Mouse (Mus musculus): ENCODE measurements at regions not wholly inside any gene's neighbourhood (a gene's known extent, or its start where the extent isn't known, plus 50 kb on each side); places are given as distances from the start of the nearest gene placed in this dataset.

- 45% methylated on average over 1 of the region's 1 CpGs for WGBS
- Histone ChIP-seq H3K9me3 (no peaks in the 10 kb centered on the region), H3K4me2 (no peak overlapping the region), H3K36me3 (no peaks in the 10 kb centered on the region), H3K27me3 (replicated peaks) (no peaks in the 10 kb centered on the region), H3K4me1 (no peaks in the 10 kb centered on the region), H3K27ac (replicated peaks) (no peak overlapping the region), H3K9ac (no peak overlapping the region), H3K4me3 (no peak overlapping the region)
- no peak for ATAC-seq (ENCODE audit: extremely low read depth, insufficient number of reproducible peaks, low FRiP score, low TSS enrichment)
Observed at GRCm38 (mm10) chr7:39882113-39882512, 364.5 kb downstream of the Zfp619 start.

- no peaks in the 10 kb centered on the region for H3K9me3 ChIP-seq
- WGBS = 83% methylated on average over 7 of the region's 7 CpGs
- H3K27me3 ChIP-seq (replicated peaks) = no peaks in the 10 kb centered on the region
Observed at GRCm38 (mm10) chr7:39894208-39894896, 376.8 kb downstream of the Zfp619 start.

GRCm38 (mm10) chr7:39896918-39897317, 379.4 kb downstream of the Zfp619 start:
- H3K27ac ChIP-seq (replicated peaks) = no peak overlapping the region
- 66% methylated on average over 2 of the region's 2 CpGs for WGBS
- H3K4me3 ChIP-seq = no peak overlapping the region
- ATAC-seq (ENCODE audit: extremely low read depth, insufficient number of reproducible peaks, low FRiP score, low TSS enrichment) = no peak
- no peak overlapping the region for H3K4me2 ChIP-seq
- H3K9me3 ChIP-seq = no peaks in the 10 kb centered on the region
- no peaks in the 10 kb centered on the region for H3K36me3 ChIP-seq
- no peaks in the 10 kb centered on the region for H3K4me1 ChIP-seq
- H3K9ac ChIP-seq = no peak overlapping the region
- no peaks in the 10 kb centered on the region for H3K27me3 ChIP-seq (replicated peaks)

More at GRCm38 (mm10) chr7:39894208-39894896, 376.8 kb downstream of the Zfp619 start:
- no peak for ATAC-seq (ENCODE audit: extremely low read depth, insufficient number of reproducible peaks, low FRiP score, low TSS enrichment)
- Histone ChIP-seq H3K27ac (replicated peaks) (no peak overlapping the region), H3K9ac (no peak overlapping the region), H3K4me1 (no peaks in the 10 kb centered on the region), H3K4me2 (no peak overlapping the region), H3K36me3 (no peaks in the 10 kb centered on the region), H3K4me3 (no peak overlapping the region)

- Histone ChIP-seq H3K27me3 (replicated peaks) (no peaks in the 10 kb centered on the region), H3K4me3 (no peak overlapping the region), H3K9me3 (no peaks in the 10 kb centered on the region), H3K4me1 (no peaks in the 10 kb centered on the region), H3K27ac (replicated peaks) (no peak overlapping the region), H3K36me3 (no peaks in the 10 kb centered on the region), H3K4me2 (no peak overlapping the region), H3K9ac (no peak overlapping the region)
- 87% methylated on average over 1 of the region's 1 CpGs for WGBS
- no peak for ATAC-seq (ENCODE audit: extremely low read depth, insufficient number of reproducible peaks, low FRiP score, low TSS enrichment)
Observed at GRCm38 (mm10) chr7:39898268-39898667, 380.7 kb downstream of the Zfp619 start.

- no peak overlapping the region for H3K27ac ChIP-seq (replicated peaks)
- no peaks in the 10 kb centered on the region for H3K36me3 ChIP-seq
- no peak overlapping the region for H3K4me2 ChIP-seq
- 73% methylated on average over 1 of the region's 1 CpGs for WGBS
- no peaks in the 10 kb centered on the region for H3K4me1 ChIP-seq
- no peak overlapping the region for H3K4me3 ChIP-seq
- no peak for ATAC-seq (ENCODE audit: extremely low read depth, insufficient number of reproducible peaks, low FRiP score, low TSS enrichment)
- H3K27me3 ChIP-seq (replicated peaks) = no peaks in the 10 kb centered on the region
- no peak overlapping the region for H3K9ac ChIP-seq
- 0 out of 2 replicates have a peak, but pooled peaks cover 4% of the 10 kb centered on the region for H3K9me3 ChIP-seq
Observed at GRCm38 (mm10) chr7:39933946-39934345, 416.4 kb downstream of the Zfp619 start.

- Histone ChIP-seq H3K36me3 (no peaks in the 10 kb centered on the region), H3K9ac (no peak overlapping the region), H3K27me3 (replicated peaks) (no peaks in the 10 kb centered on the region), H3K9me3 (0 out of 2 replicates have a peak, but pooled peaks cover 4% of the 10 kb centered on the region), H3K27ac (replicated peaks) (no peak overlapping the region), H3K4me1 (no peaks in the 10 kb centered on the region), H3K4me2 (no peak overlapping the region), H3K4me3 (no peak overlapping the region)
- WGBS = 74% methylated on average over 4 of the region's 4 CpGs
- no peak for ATAC-seq (ENCODE audit: extremely low read depth, insufficient number of reproducible peaks, low FRiP score, low TSS enrichment)
Observed at GRCm38 (mm10) chr7:39937262-39937661, 419.7 kb downstream of the Zfp619 start.

- no peak for ATAC-seq (ENCODE audit: extremely low read depth, insufficient number of reproducible peaks, low FRiP score, low TSS enrichment)
- Histone ChIP-seq H3K9ac (no peak overlapping the region), H3K36me3 (no peaks in the 10 kb centered on the region), H3K27ac (replicated peaks) (no peak overlapping the region), H3K4me1 (no peaks in the 10 kb centered on the region), H3K4me2 (no peak overlapping the region), H3K27me3 (replicated peaks) (no peaks in the 10 kb centered on the region), H3K9me3 (no peaks in the 10 kb centered on the region), H3K4me3 (no peak overlapping the region)
- 51% methylated on average over 1 of the region's 1 CpGs for WGBS
Observed at GRCm38 (mm10) chr7:39942262-39942900, 424.8 kb downstream of the Zfp619 start.

GRCm38 (mm10) chr7:39954110-39954509, 436.5 kb downstream of the Zfp619 start:
- Histone ChIP-seq H3K9me3 (no peaks in the 10 kb centered on the region), H3K36me3 (no peaks in the 10 kb centered on the region), H3K4me3 (no peak overlapping the region), H3K27me3 (replicated peaks) (no peaks in the 10 kb centered on the region), H3K9ac (no peak overlapping the region), H3K27ac (replicated peaks) (peak overlapping the region; percentile 66), H3K4me1 (peaks cover 18% of the 10 kb centered on the region), H3K4me2 (no peak overlapping the region)
- 16% methylated on average over 7 of the region's 7 CpGs for WGBS
- peak; percentile 54 for ATAC-seq (ENCODE audit: extremely low read depth, insufficient number of reproducible peaks, low FRiP score, low TSS enrichment)

GRCm38 (mm10) chr7:39954931-39955330, 437.4 kb downstream of the Zfp619 start:
- peak overlapping the region; percentile 63 for H3K27ac ChIP-seq (replicated peaks)
- H3K27me3 ChIP-seq (replicated peaks) = no peaks in the 10 kb centered on the region
- no peak overlapping the region for H3K9ac ChIP-seq
- no peaks in the 10 kb centered on the region for H3K9me3 ChIP-seq
- peaks cover 18% of the 10 kb centered on the region for H3K4me1 ChIP-seq
- H3K4me2 ChIP-seq = no peak overlapping the region
- no peak overlapping the region for H3K4me3 ChIP-seq
- H3K36me3 ChIP-seq = no peaks in the 10 kb centered on the region
- ATAC-seq (ENCODE audit: extremely low read depth, insufficient number of reproducible peaks, low FRiP score, low TSS enrichment) = no peak; the same call in 1 of the 2 replicates

GRCm38 (mm10) chr7:39978121-39978520, 460.6 kb downstream of the Zfp619 start:
- H3K36me3 ChIP-seq = no peaks in the 10 kb centered on the region
- H3K4me2 ChIP-seq = no peak overlapping the region
- no peak overlapping the region for H3K27ac ChIP-seq (replicated peaks)
- H3K4me1 ChIP-seq = no peaks in the 10 kb centered on the region
- no peak for ATAC-seq (ENCODE audit: extremely low read depth, insufficient number of reproducible peaks, low FRiP score, low TSS enrichment)
- H3K4me3 ChIP-seq = no peak overlapping the region
- H3K9ac ChIP-seq = no peak overlapping the region
- no peaks in the 10 kb centered on the region for H3K9me3 ChIP-seq
- H3K27me3 ChIP-seq (replicated peaks) = no peaks in the 10 kb centered on the region
- 58% methylated on average over 2 of the region's 2 CpGs for WGBS

GRCm38 (mm10) chr7:39981647-39982046, 464.1 kb downstream of the Zfp619 start:
- H3K9ac ChIP-seq = no peak overlapping the region
- no peak overlapping the region for H3K4me3 ChIP-seq
- ATAC-seq (ENCODE audit: extremely low read depth, insufficient number of reproducible peaks, low FRiP score, low TSS enrichment) = no peak
- no peak overlapping the region for H3K27ac ChIP-seq (replicated peaks)
- WGBS = 69% methylated on average over 4 of the region's 4 CpGs
- H3K9me3 ChIP-seq = no peaks in the 10 kb centered on the region
- no peaks in the 10 kb centered on the region for H3K27me3 ChIP-seq (replicated peaks)
- H3K36me3 ChIP-seq = no peaks in the 10 kb centered on the region
- no peak overlapping the region for H3K4me2 ChIP-seq
- H3K4me1 ChIP-seq = no peaks in the 10 kb centered on the region
